Mouse (Mus musculus) T-helper 17 cell (primary cell): ENCODE measurements at regions not wholly inside any gene's neighbourhood (a gene's known extent, or its start where the extent isn't known, plus 50 kb on each side); places are given as distances from the start of the nearest gene placed in this dataset.

ENCODE experiments used
- in situ Hi-C, 2 experiments: fragments of 300-600 bp; cut with MboI, MseI; formaldehyde crosslinking; loops; 1 replicate in 1 of 2; 2 replicates in 1 of 2; pipeline ENCODE4 v1.15.1; 2025; ENCODE audit warnings: high pct_unique_total_duplicates in 2 of 2

DNA sequence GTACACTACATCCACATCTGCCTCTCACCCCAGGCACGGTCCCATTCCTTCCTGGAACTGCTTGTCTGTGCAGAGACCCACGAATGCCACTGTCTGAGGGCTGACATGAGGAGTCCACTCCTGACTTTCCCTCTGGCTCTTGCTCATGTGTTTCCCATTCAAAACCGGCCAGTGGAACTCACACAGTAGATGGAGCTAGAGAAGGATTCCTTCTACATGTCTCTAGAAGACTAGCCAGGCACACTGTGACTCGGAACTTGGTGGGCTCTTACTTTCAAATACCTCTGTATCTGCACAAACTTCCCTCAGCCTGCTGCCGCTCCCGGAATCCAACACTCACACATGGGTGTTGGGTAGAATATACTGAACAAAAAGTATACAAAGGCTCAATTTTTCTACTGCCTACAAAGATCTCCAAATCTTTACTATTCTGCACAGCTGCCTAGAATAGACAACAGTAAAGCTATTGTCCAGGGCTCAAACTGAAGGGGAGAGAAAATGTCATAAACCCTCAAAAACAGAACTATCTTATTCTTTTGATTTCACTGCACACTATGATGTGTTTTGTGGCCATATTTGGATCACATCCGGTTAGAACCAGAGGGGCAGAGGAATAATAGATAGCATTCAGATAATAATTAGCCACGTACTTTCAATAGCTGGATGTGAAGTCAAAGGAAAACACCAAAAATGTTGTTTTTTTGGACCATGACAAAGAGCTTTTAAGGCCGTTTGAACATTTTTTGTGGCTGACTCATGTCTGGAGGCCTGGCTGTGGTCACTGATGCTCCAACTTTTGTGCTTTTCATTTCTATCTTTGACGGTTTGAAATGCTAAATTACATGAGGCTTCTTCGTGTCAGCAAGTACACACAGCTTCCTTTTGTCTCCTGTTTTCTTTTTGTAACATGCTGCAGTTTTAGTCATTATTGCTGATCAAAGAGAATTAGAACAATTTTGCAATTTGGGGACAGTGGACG, 164.3 kb upstream of the Foxd3 start:
- in situ Hi-C loops = no loop called here

DNA sequence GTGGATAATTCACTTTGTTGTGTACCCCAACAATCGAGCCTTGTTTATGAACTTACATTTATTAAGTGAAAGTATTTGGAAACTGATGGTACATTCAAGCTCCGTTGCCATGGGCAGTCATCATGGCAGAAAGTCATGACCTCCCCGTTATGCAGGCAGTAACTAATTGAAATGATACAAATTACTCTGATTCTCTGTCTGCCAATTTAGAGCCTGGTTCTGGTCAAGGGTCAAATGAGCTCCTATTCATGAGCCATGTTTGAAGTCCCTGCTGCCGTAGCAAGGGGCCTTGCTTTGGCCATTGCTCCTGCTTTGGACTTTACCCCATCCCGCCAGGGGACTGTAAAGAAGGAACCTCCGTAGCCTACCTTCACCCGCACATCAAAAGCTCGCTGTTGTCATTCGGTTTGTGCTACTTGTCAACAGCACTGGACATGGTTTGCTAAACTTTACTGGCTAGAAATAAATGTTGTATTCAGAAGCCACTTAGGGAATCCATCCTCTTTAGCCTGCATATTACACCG, 152.8 kb upstream of the Foxd3 start:
- in situ Hi-C loops = no loop called here

DNA sequence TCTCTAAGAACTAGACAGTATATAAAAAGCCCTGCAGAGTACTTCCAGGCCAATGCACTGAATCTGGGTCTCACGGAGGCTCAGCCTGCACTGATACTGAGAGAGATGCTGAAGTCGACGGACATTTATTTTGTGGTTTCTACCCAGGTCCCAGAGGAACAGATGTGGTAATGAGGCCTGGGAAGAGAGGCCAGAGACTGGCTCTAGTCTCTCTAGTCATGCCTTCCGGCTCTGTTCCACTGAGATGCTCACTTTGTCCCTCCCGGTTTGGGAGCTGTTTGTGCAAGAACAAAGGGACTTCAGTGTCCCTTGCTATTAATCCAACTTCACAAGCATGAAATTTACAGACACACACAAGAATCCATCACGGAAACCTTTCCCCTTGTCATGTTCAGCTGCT, 144.1 kb upstream of the Foxd3 start:
- in situ Hi-C loops = no loop called here

DNA sequence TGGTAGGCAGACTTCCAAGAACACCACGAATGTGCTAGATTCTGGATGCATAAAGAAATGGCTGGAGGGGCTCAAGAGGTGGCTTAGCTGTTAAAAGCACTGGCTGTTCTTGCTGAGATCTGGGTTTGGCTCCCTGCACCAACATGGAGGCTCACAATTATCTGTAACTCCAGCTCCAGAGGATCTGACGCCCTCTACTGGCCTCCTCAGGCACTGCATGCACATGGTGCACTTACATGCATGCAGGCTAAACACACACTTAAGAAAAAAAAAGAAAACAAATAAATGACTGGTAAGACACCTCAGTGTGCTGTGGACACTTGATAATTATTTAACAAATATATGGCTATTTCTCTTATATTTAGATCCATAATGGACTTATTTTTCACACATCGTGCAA, 139.2 kb upstream of the Foxd3 start:
- in situ Hi-C loops = no loop called here

DNA sequence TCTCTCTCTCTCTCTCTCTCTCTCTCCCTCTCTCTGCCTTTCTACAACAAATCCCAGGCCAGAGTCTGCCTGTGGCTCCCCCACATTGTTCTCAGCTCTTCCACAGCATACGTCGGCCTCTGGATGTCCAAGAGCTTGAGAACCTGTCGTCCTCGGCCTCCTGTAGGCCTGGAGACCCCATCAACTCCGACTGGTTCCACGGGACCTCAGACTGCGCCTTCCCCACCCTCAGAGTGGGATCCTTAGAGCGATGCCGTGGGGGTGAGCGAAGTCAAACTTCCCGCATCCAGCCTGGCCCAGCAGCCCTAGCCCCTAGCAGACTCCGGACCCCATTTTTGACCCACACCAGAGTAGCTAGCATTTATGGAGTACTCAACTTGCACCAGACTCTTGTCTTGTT, 128.7 kb upstream of the Foxd3 start:
- in situ Hi-C loops = no loop called here

DNA sequence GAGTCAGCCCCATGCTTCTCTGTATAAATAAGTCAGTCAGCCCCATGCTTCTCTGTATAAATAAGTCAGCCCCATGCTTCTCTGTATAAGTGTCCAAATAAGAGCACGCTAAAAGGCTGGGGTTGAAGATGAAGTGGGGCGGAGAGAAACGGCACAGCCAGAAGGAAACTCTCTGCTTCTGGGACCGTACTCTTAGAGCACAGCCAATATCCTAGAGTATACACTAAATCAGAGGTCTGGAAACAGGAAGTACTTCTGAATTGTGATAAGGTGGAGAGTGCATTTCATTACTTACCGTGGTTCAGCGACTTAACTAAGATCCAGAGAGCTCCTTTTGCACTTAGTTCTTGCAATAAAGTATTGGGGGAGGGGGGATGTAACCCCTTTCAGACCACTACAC, 112.1 kb upstream of the Foxd3 start:
- in situ Hi-C loops = no loop called here

DNA sequence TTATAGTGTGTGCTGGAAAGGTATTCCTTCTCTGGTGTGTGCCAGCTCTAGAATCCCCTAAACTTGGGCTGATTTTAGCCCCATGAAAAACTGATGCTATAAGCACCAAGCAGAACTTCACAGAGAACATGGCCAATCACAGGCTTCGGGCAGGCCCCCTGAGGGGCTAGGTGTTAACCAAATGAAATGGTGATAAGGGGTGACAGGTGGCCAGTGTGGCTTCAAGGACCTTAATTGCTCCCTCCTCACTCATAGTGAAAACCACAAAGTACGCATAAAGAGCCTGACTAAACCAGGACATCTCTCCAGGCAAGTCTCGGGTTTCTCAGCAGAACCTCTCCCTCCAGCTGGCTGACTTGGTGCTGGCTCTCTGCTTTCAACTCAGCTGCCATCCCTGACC, 110.4 kb upstream of the Foxd3 start:
- in situ Hi-C loops = no loop called here

DNA sequence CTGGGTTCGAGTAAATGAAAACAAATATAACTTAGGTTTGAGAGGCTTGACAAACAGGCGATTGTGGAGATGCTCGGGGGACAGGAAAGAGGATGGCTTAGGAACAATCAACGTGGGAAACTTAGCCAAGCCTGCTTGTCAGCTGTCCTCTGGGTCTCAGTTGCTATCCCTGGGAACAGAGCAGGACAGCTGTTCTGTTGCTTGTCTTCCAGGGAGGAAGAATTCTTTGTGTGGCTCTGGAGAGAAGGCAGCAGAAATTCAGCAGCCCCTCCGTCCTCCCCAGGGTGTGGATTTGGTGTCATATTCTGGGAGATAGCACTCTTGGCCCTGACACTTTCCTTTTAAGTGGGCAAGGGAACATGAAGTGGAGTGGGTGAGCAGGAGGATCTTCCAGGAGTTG, 98.1 kb upstream of the Foxd3 start:
- in situ Hi-C loops = no loop called here

DNA sequence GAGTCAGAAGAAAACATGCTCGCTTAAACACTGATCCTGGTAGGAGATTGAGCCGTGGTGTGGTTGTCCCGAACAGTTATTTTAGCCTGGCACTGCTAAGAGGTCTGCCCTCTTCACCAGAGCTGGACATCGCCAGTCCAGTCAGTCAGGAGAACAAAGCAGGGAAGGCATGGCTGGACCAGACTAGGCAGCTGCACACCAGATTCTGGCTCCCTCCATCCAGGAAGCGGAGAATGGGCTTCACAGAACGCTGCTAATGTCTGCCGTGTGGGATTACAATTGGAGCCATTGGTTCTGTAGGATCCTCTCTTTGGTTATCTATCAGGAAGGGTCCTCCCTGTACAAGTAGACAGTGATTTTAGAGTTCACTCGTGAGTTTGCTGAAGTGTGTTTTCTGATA, 95.5 kb upstream of the Foxd3 start:
- in situ Hi-C loops = no loop called here

DNA sequence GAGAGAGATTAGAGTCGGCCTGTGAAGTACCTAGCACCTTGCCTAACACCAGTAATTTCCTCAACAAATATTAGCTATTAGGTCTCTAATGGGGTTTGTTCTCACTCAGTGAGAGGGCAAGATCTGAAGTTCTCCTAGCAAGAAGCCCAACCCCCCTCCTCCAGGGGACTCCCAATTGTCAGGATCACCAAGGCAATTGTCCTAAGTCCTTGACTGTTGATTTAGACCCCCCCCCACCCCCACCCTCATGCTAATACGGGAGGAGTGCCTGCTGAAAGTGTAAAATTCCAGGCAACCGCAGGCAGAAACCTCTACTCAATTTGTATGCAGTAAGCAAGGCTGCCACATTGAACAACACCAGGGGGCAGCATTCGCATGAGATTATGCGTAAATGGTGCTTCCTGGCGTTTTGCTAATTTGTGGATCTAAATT, 94.6 kb upstream of the Foxd3 start:
- in situ Hi-C loops = no loop called here

DNA sequence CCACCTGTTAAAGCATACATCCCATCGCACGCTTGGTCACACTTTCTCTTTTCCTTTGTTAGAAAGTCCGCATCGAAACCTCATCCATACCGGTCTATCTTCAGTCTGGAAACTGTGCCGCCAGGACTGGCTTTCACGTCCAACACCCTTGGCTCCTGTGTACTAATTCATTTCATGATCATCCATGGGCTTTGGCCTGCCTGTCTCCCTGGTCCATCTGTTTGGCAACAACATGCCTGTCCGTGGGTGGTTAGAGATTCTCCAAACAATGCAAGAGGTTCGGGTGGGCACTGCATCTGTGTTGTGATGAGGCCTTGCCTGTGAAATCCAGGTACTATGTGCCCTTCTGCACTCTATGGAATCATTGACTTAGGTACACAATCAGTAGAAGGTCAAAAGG, 90.7 kb upstream of the Foxd3 start:
- in situ Hi-C loops = no loop called here

DNA sequence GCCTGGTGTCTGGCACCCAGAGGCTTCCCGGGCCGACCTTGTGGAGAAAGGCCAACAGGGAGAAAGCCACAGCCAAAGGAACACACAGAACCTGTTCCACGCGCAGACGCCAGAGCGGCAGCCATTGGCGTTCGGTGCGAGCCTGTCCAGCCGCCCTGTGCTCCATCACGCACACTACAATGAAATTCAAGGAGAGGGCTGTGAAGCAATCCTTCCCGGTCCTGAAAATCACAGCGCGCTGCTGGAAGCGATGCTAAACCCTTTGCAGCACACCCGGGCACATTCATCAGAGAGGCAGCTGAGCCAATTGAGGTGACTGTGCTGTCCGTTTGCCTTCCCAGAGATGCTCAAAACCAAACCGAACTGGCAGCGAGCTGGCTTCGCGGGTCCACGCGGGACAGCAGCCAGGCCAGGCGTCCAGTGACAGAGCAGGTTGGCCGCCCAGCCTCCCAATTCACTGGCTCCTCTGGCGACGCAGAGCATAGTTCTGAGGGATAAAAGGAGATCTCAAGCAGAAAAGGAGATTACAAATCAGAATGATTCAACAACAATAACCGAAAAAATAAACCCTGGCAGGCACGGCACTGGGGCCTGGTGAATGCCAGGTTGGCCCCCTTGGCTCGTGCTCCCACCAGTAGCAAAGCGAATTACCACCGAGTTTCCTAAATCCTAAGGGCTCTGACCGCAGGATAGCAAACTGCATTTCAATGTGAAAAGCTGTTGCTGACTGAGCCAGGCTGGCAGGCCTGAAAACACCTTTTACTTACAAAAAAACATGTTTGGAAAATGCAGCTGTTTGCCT, 83.1 kb upstream of the Foxd3 start:
- in situ Hi-C loops = no loop called here

DNA sequence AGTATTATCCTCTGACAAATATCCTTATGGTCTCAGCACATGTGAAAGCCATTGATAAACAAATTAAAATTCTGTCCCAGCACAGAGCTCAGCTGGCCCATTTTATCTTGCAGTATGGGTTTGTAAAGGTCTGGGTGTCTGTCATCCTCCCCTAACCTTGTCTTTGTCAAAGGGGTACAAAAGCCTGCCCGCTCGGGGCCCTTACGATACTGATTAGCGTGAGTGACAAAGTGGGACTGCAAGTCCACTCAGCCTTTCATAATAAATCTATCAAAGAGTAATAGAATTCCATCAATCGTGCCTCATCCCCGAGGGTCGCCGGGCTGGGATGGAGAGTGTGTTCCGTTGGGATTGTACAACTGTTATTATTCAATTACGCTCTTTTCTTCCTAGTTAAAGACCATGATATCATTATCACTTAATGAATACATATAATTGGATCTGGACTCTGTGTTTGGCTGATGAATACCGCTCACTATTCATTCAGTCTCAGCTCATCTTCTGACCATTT, 82.0 kb upstream of the Foxd3 start:
- in situ Hi-C loops = no loop called here

DNA sequence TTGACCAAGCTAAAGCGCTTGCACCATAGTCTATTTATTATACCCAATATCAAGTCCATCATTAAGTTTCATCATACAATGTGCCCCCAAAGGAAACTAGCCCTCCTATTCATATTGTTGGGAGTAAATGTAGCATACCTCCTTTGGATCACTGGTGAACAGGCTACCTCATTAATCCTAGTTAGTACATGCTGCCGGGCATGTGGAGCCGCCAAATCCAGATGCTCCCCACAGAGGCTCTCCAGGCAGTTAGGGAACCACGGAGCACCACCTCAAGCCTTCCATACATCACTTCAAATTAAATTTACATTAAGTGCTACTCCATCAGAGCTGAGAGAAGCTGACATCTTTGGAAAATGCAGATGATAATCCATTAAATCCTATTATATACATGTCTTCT, 81.1 kb upstream of the Foxd3 start:
- in situ Hi-C loops = no loop called here

DNA sequence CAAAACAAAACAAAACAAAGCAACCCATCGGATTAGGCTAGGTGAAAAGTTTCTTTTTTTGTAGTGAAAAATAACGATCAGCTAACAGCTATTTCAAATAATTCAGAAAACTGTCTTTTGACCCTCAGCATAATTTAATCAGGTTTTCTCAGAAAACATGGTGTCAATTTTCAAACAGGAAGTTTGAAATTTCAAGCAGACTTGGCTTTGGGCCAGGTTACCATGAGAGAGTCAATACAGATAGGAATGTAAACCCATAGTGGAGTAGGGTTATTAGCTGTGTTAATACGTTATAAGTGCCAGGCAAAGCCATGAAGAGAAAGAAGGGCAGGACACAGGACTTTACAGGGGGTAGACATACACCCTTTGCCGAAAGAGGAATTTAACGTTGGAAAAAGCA, 58.3 kb upstream of the Foxd3 start:
- in situ Hi-C loops = no loop called here

DNA sequence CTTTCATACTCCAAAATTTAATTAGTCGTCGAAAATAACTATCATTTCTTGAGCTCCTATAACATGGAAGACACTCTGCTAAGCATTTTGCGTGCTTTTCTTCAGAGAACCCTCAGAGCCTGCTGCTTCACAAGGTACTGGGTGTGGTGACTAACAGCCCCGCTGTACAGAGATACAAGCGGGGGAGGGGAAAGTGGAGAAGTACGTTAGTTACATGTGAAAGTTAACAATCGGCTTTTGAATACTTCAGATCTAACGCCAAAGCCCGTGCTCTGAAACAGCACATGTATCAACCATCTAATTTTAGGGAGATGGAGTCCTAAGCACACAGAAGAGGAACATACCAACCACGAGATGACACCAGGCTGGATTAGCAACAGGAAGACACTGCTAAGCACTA, 55.4 kb upstream of the Foxd3 start:
- in situ Hi-C loops = no loop called here

DNA sequence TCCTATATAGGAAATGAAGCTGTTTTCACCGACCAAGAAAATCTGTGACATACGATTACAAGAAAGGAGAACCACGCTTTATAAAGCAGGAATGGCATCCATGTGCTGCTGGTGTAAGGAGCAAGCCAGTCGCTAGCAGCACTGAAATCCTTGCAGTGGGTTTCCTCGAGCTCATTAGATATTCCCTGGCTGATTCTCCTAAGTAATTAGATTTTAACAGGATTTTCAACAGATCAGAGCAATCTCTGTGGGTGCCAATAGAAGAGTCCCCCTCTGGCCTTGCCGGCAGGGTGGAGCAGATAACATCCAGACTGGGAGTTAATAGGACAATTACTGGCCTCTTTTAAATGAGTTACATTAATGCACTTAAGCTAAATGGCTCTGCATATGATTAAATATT, 54.6 kb upstream of the Foxd3 start:
- in situ Hi-C loops = no loop called here
